Mouse (Mus musculus) lung, postnatal 0 days (tissue): ENCODE measurements at regions not wholly inside any gene's neighbourhood (a gene's known extent, or its start where the extent isn't known, plus 50 kb on each side); places are given as distances from the start of the nearest gene placed in this dataset.

Experiments used
- CTCF ChIP-seq: IDR thresholded peaks from 2 replicates; pipeline ENCODE4 v1.5.1; 2016; ENCODE audit warnings: antibody characterized with exemption, mild to moderate bottlenecking
- EP300 ChIP-seq: IDR thresholded peaks from 2 replicates; pipeline ENCODE4 v1.6.1; 2016; ENCODE audit warnings: antibody characterized with exemption, mild to moderate bottlenecking, control low read depth

GRCm38 (mm10) chr4:142340057-142340456, 100.9 kb upstream of the Kazn start:
- TF ChIP-seq CTCF (no peak), EP300 (no peak)
